Mouse (Mus musculus) 416B (cell line): ENCODE results near the gene Olfr262.
"Not testable (repeated sequence)": the region's sequence is repeated elsewhere in the genome, so short reads cannot be mapped to it uniquely, and the experiment has no call there.

Experiments used
- DNase-seq: peaks from one replicate; pipeline ENCODE4 v3.0.0; 2011; ENCODE audit warnings: low read depth

Olfr262 gene

DNA sequence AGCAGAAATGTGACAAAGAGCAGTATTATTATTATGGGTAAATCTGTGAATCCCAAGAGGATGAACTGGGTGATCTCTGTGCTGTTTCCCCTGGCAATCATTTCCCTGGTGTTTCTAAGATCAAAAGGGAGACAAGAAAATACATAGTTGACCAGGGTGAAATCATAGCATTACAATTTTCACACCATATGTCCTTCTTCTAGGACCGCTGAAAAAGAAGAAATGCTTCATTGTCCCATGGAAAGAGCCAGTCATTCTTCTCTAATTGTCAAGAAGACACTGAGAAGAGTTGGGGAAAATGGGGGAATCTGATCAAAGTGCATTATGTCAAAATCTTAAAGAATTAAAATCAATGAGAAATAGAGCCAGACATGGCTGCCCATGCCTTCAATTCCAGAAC, at the start of gene Olfr262:
Gene Olfr262, minus strand, starts transcription at position 101 of the 400 bp plus-strand sequence.
- no peak for DNase-seq

- no peak for DNase-seq
These were observed 38.1 kb upstream of the Olfr262 start, which contains the start of gene Olfr1434 for GRCm38 (mm10) chr19:12279554-12279953. Olfr1434 (plus strand) TSS chr19:12279854.

GRCm38 (mm10) chr19:12260732-12261131, 19.3 kb upstream of the Olfr262 start, which contains the start of gene Olfr235:
Olfr235 (plus strand) TSS chr19:12261032.
- no peak for DNase-seq

DNA sequence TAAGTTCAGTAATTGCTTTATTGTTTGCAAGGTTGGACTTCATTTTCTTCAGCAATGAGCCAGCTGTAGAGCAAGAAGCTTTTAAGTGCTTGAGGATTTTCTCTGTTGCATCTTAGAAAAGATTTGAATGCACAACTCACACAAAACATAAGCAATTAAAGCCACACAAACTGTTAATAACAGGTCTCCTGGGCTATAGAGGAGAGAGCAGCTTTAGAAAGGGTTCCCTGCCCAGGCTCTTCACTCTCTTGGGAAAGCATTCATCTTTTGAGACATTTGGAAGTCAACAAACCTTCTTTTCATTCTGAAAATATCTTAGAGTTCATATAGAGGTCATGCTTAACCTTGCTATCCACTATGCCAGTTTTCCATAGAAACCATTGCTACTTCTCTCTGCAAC, 9.0 kb downstream of the Olfr262 start, which contains the start of gene Olfr1432:
Gene Olfr1432, minus strand, starts transcription at position 101 of the 400 bp plus-strand sequence.
- DNase-seq: not testable (repeated sequence)

DNA sequence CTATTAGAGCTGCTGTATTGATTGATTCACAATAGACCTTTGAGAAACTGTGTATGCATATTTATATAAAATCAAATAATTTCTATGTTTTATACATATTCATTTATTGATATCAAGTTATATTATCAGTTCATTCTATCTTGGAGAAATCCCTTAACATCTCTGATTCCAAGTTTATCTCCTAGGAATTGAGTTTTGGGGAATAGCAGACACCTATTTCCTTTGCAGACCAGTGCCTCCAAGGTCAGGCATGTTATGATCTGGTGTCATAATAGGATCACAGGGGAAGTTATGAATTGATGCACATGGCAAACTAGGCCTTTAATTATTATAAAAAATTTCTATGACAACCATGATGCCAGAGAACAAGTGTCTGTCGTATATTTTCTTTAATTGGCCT, 41.1 kb downstream of the Olfr262 start, which contains the start of gene Olfr1431:
Gene Olfr1431, plus strand, starts transcription at position 301 of the 400 bp plus-strand sequence.
- DNase-seq: no peak

DNA sequence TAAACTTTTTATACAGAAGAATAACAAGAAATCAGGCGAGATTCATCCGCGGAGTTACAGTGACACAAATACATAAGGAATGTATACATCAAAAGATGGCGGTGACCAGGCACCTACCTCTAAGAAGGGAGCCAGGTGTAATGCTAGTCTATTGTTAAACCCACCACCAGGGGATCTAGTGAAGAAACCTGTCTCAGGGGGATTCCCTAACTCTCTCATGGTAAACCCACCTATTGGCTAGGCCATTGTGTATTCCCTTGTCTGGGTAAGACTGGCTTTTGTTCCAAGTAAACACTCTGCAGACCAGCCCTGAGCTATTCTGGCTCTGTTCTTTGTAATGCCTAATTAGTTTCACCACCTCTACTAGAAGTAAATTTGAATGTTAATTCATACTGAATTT, 42.4 kb downstream of the Olfr262 start:
- DNase-seq: not testable (repeated sequence)
